Mouse (Mus musculus) heart, adult 2 months (tissue): ENCODE results near the gene Gm3435.

Experiments used
- CTCF ChIP-seq: fragments of 200-600 bp; IDR thresholded peaks from 2 replicates; pipeline ENCODE4 v1.8.1; 2022; ENCODE audit warnings: antibody characterized with exemption, mild to moderate bottlenecking, moderate library complexity
- EP300 ChIP-seq: fragments of 200-500 bp; IDR thresholded peaks from 2 replicates; pipeline ENCODE4 v1.6.1; 2011; ENCODE audit warnings: low read depth, low read length, control low read depth; ENCODE audit not compliant: insufficient read depth
- POLR2A ChIP-seq: fragments of 200-500 bp; IDR thresholded peaks from 2 replicates; pipeline ENCODE4 v1.6.1; 2011; ENCODE audit warnings: mild to moderate bottlenecking, low read depth, low read length, control low read depth; ENCODE audit not compliant: insufficient read depth

- TF ChIP-seq CTCF = no peak
- no peak for TF ChIP-seq EP300
- TF ChIP-seq POLR2A = no peak
Measured at GRCm38 (mm10) chr17:15055925-15056324, 45.9 kb downstream of the Gm3435 start.
